Mouse (Mus musculus) myocyte (in vitro differentiated cells): ENCODE results near the gene Tspo. TPM values are rescaled to one million over a fixed set of nuclear protein-coding genes. Genes with fewer than 3 reads are reported as not detected.

Source experiments
- H3K27me3 ChIP-seq: one replicate; pipeline ENCODE4 v1.6.1; 2011; ENCODE audit not compliant: control insufficient read depth, insufficient read depth, insufficient read length
- H3K36me3 ChIP-seq: one replicate; pipeline ENCODE4 v1.6.1; 2011; ENCODE audit not compliant: control insufficient read depth, insufficient read depth
- H3K4me2 ChIP-seq: one replicate; pipeline ENCODE4 v1.6.1; 2011; ENCODE audit warnings: low read depth, control low read depth
- H3K4me3 ChIP-seq: one replicate; pipeline ENCODE4 v1.5.1; 2011; ENCODE audit warnings: mild to moderate bottlenecking, control low read depth, moderate library complexity
- H3K79me2 ChIP-seq: one replicate; pipeline ENCODE4 v1.6.1; 2011; ENCODE audit not compliant: control insufficient read depth, insufficient read depth
- H3ac ChIP-seq: one replicate; pipeline ENCODE4 v1.6.1; 2011; ENCODE audit not compliant: control insufficient read depth, insufficient read length
- CEBPB ChIP-seq: IDR thresholded peaks from 2 replicates; pipeline ENCODE4 v1.6.1; 2011; ENCODE audit warnings: mild to moderate bottlenecking, moderate library complexity; ENCODE audit not compliant: poor library complexity, insufficient read depth, severe bottlenecking
- E2F4 ChIP-seq: IDR thresholded peaks from one replicate; pipeline ENCODE4 v1.6.1; 2011; ENCODE audit warnings: mild to moderate bottlenecking, control low read depth, moderate library complexity; ENCODE audit not compliant: insufficient read depth
- MAX ChIP-seq: IDR thresholded peaks from one replicate; pipeline ENCODE4 v1.6.1; 2011; ENCODE audit warnings: low read depth, mild to moderate bottlenecking, control low read depth
- MYOD1 ChIP-seq, 3 experiments: IDR thresholded peaks; one replicate each; pipeline ENCODE4 v1.6.1; 2011; ENCODE audit warnings: control low read depth in 2 of 3, low read depth in 2 of 3, mild to moderate bottlenecking in 2 of 3, moderate library complexity in 1 of 3; ENCODE audit not compliant: insufficient read length in 2 of 3, control insufficient read depth in 1 of 3
- MYOG ChIP-seq, 3 experiments: IDR thresholded peaks; one replicate each; pipeline ENCODE4 v1.6.1; 2011; ENCODE audit warnings: control low read depth in 2 of 3, low read depth in 2 of 3, mild to moderate bottlenecking in 2 of 3; ENCODE audit not compliant: insufficient read length in 2 of 3, control insufficient read depth in 1 of 3, insufficient read depth in 1 of 3
- POLR2A ChIP-seq: IDR thresholded peaks from one replicate; pipeline ENCODE4 v1.6.1; 2011; ENCODE audit warnings: low read depth, mild to moderate bottlenecking, control low read depth, moderate library complexity; ENCODE audit not compliant: insufficient read length
- POLR2AphosphoS2 ChIP-seq: IDR thresholded peaks from one replicate; pipeline ENCODE4 v1.6.1; 2011; ENCODE audit warnings: low read depth, control low read depth; ENCODE audit not compliant: insufficient read length
- REST ChIP-seq: IDR thresholded peaks from one replicate; pipeline ENCODE4 v1.6.1; 2011; ENCODE audit warnings: mild to moderate bottlenecking, control low read depth, moderate library complexity; ENCODE audit not compliant: insufficient read depth, insufficient read length
- SRF ChIP-seq: IDR thresholded peaks from one replicate; pipeline ENCODE4 v1.6.1; 2011; ENCODE audit warnings: low read depth; ENCODE audit not compliant: control insufficient read depth, insufficient read length
- TCF12 ChIP-seq: IDR thresholded peaks from one replicate; pipeline ENCODE4 v1.6.1; 2011; ENCODE audit warnings: mild to moderate bottlenecking, control low read depth; ENCODE audit not compliant: poor library complexity, insufficient read depth, severe bottlenecking
- TCF3 ChIP-seq: IDR thresholded peaks from one replicate; pipeline ENCODE4 v1.6.1; 2011; ENCODE audit warnings: low read depth, control low read depth; ENCODE audit not compliant: insufficient read length
- USF1 ChIP-seq: IDR thresholded peaks from one replicate; pipeline ENCODE4 v1.6.1; 2011; ENCODE audit warnings: low read depth, mild to moderate bottlenecking, control low read depth, moderate library complexity
- polyA plus RNA-seq: library from polyadenylated mRNA; unstranded; fragments of >200 nt; fragmentation: generic; extraction: Trizol; gene quantifications from one replicate; pipeline ENCODE4 v1.2.1, GENCODE M21; 2012; ENCODE audit warnings: missing spikeins

Gene Tspo
- polyA plus RNA-seq: 937 TPM

GRCm38 (mm10) chr15:83563327-83563856 is at the start of gene Tspo, which contains the start of gene Mcat:
Gene Tspo (plus strand): TSS chr15:83563592.
Gene Mcat (minus strand): TSS chr15:83563787.
- peaks cover 35% of the 10 kb centered on the region for H3K79me2 ChIP-seq
- H3ac ChIP-seq: peak within 1 kb of the TSS; percentile 58
- peak within 1 kb of the TSS; percentile 84 for H3K4me2 ChIP-seq
- no peak for TF ChIP-seq REST
- no peak for TF ChIP-seq CEBPB
- TF ChIP-seq MAX: no peak
- TF ChIP-seq TCF12: no peak
- TF ChIP-seq POLR2A: peak; percentile 97
- TF ChIP-seq MYOG (IDR thresholded peaks at IDR 0.05; ENCODE audit: control insufficient read depth in 1 of 3, insufficient read depth in 1 of 3, insufficient read length in 2 of 3, low read depth in 2 of 3): peak in 1 of 3 experiments; percentile 29
- TF ChIP-seq E2F4: no peak
- TF ChIP-seq POLR2AphosphoS2: peak; percentile 99
- peak; percentile 61 for TF ChIP-seq SRF
- TF ChIP-seq TCF3: no peak
- peak in 1 of 3 experiments; percentile 27 for TF ChIP-seq MYOD1 (IDR thresholded peaks at IDR 0.05; ENCODE audit: control insufficient read depth in 1 of 3, insufficient read length in 2 of 3, low read depth in 2 of 3)
- no peak for TF ChIP-seq USF1
- H3K4me3 ChIP-seq: peak within 1 kb of the TSS; percentile 96
- no peaks in the 10 kb centered on the region for H3K36me3 ChIP-seq
- H3K27me3 ChIP-seq: no peaks in the 10 kb centered on the region

- no peaks in the 10 kb centered on the region for H3K79me2 ChIP-seq
- no peaks in the 10 kb centered on the region for H3K27me3 ChIP-seq
- no peak overlapping the region for H3K4me2 ChIP-seq
- no peaks in the 10 kb centered on the region for H3K36me3 ChIP-seq
- no peak overlapping the region for H3K4me3 ChIP-seq
- TF ChIP-seq E2F4: no peak
- no peak for TF ChIP-seq POLR2A
- no peak for TF ChIP-seq MYOG (IDR thresholded peaks at IDR 0.05; ENCODE audit: control insufficient read depth in 1 of 3, insufficient read depth in 1 of 3, insufficient read length in 2 of 3, low read depth in 2 of 3)
- no peak for TF ChIP-seq MAX
- TF ChIP-seq CEBPB: no peak
- TF ChIP-seq TCF3: no peak
- TF ChIP-seq SRF: no peak
- no peak for TF ChIP-seq REST
- TF ChIP-seq POLR2AphosphoS2: no peak
- TF ChIP-seq TCF12: no peak
- no peak for TF ChIP-seq USF1
- TF ChIP-seq MYOD1 (IDR thresholded peaks at IDR 0.05; ENCODE audit: control insufficient read depth in 1 of 3, insufficient read length in 2 of 3, low read depth in 2 of 3): no peak
- no peak overlapping the region for H3ac ChIP-seq
Observed at GRCm38 (mm10) chr15:83515018-83515417, 48.4 kb upstream of the Tspo start.

- H3K4me2 ChIP-seq: no peak overlapping the region
- no peak overlapping the region for H3ac ChIP-seq
- H3K36me3 ChIP-seq: no peaks in the 10 kb centered on the region
- no peaks in the 10 kb centered on the region for H3K79me2 ChIP-seq
- H3K27me3 ChIP-seq: no peaks in the 10 kb centered on the region
- TF ChIP-seq REST (no peak), MAX (no peak), E2F4 (no peak), POLR2A (no peak), SRF (no peak), CEBPB (no peak), MYOG (IDR thresholded peaks at IDR 0.05; ENCODE audit: control insufficient read depth in 1 of 3, insufficient read depth in 1 of 3, insufficient read length in 2 of 3, low read depth in 2 of 3) (no peak), MYOD1 (IDR thresholded peaks at IDR 0.05; ENCODE audit: control insufficient read depth in 1 of 3, insufficient read length in 2 of 3, low read depth in 2 of 3) (no peak), POLR2AphosphoS2 (no peak), TCF3 (no peak), USF1 (no peak), TCF12 (no peak)
- no peak overlapping the region for H3K4me3 ChIP-seq
Observed at GRCm38 (mm10) chr15:83518215-83519048, 45.0 kb upstream of the Tspo start.

- H3K4me2 ChIP-seq: no peak overlapping the region
Observed at GRCm38 (mm10) chr15:83520861-83521382, 42.5 kb upstream of the Tspo start.

More at GRCm38 (mm10) chr15:83520861-83521382, 42.5 kb upstream of the Tspo start:
- no peaks in the 10 kb centered on the region for H3K79me2 ChIP-seq
- no peak overlapping the region for H3ac ChIP-seq
- no peak overlapping the region for H3K4me3 ChIP-seq
- H3K27me3 ChIP-seq: no peaks in the 10 kb centered on the region
- TF ChIP-seq CEBPB: no peak
- no peak for TF ChIP-seq USF1
- no peak for TF ChIP-seq E2F4
- TF ChIP-seq MAX: no peak
- no peak for TF ChIP-seq SRF
- TF ChIP-seq REST: no peak
- TF ChIP-seq POLR2A: no peak
- no peaks in the 10 kb centered on the region for H3K36me3 ChIP-seq
